Mouse (Mus musculus) cortical plate, adult 2 months (tissue): ENCODE results near the gene Mtcl1.

Experiments
- CTCF ChIP-seq: fragments of 200-500 bp; IDR thresholded peaks from 2 replicates; pipeline ENCODE4 v1.5.1; 2011; ENCODE audit warnings: mild to moderate bottlenecking, control low read depth, low read length; ENCODE audit not compliant: insufficient read depth; ENCODE audit errors: extremely low read depth
- POLR2A ChIP-seq: fragments of 200-500 bp; IDR thresholded peaks from 2 replicates; pipeline ENCODE4 v1.6.1; 2011; ENCODE audit warnings: mild to moderate bottlenecking, low read length, control low read depth; ENCODE audit not compliant: insufficient read depth; ENCODE audit errors: extremely low read depth

- TF ChIP-seq POLR2A = no peak
- no peak for TF ChIP-seq CTCF
These were observed 95.6 kb downstream of the Mtcl1 start for GRCm38 (mm10) chr17:66353907-66354306.
